Mouse (Mus musculus) intestine, embryonic 16.5 days (tissue): ENCODE results near the gene Pcdh9. TPM values are rescaled to one million over a fixed set of nuclear protein-coding genes. Genes with fewer than 3 reads are reported as not detected.
"Not testable (repeated sequence)": the region's sequence is repeated elsewhere in the genome, so short reads cannot be mapped to it uniquely, and the experiment has no call there.

ENCODE experiments used
- ATAC-seq: fragments of 200-750 bp; cut with Nextera tagmentation; 2 replicates; pipeline ENCODE4 v1.8.0; 2017; ENCODE audit warnings: moderate TSS enrichment, moderate library complexity
- H3K27ac ChIP-seq: fragments of 300-500 bp; sonication (generic); 2 replicates; pipeline ENCODE4 v1.5.1; 2014; ENCODE audit warnings: mild to moderate bottlenecking, low read length
- H3K27me3 ChIP-seq: fragments of 300-500 bp; sonication (generic); replicated peaks from 2 replicates; pipeline ENCODE4 v1.6.1; 2014; ENCODE audit warnings: low read length, control low read depth, mixed read lengths; ENCODE audit not compliant: control insufficient read depth, insufficient read depth
- H3K36me3 ChIP-seq: fragments of 300-500 bp; sonication (generic); 2 replicates; pipeline ENCODE4 v1.6.1; 2014; ENCODE audit warnings: low read length, control low read depth; ENCODE audit not compliant: control insufficient read depth, insufficient read depth
- H3K4me1 ChIP-seq: fragments of 300-500 bp; sonication (generic); 2 replicates; pipeline ENCODE4 v1.6.1; 2014; ENCODE audit warnings: low read length, control low read depth, mixed read lengths; ENCODE audit not compliant: control insufficient read depth, insufficient read depth
- H3K4me2 ChIP-seq: fragments of 300-500 bp; sonication (generic); 2 replicates; pipeline ENCODE4 v1.6.1; 2014; ENCODE audit warnings: low read depth, low read length, control low read depth
- H3K4me3 ChIP-seq: fragments of 300-500 bp; sonication (generic); 2 replicates; pipeline ENCODE4 v1.5.1; 2014; ENCODE audit warnings: mild to moderate bottlenecking, low read length
- H3K9ac ChIP-seq: fragments of 300-500 bp; sonication (generic); 2 replicates; pipeline ENCODE4 v1.6.1; 2014; ENCODE audit warnings: low read depth, low read length
- H3K9me3 ChIP-seq: fragments of 300-500 bp; sonication (generic); 2 replicates; pipeline ENCODE4 v1.6.1; 2016; ENCODE audit warnings: low read length, control low read depth; ENCODE audit not compliant: control insufficient read depth
- WGBS: fragments of 180-500 bp; shearing (Covaris S2); extraction: QIAGEN DNeasy Blood & Tissue Kit; methylation state at CpG from one replicate; pipeline ENCODE4 v1.1.7; 2014; 5-methylcytosine and 5-hydroxymethylcytosine counted together
- polyA plus RNA-seq: library from polyadenylated mRNA; unstranded; fragments of >200 nt; fragmentation: Nextera tagmentation; extraction: Ambion mirVana; gene quantifications from 2 replicates; pipeline ENCODE4 v1.2.1, GENCODE M21; 2015

Pcdh9 gene
- polyA plus RNA-seq, 1 experiment from 2014 or later, result 14.6 TPM

GRCm38 (mm10) chr14:93233599-93233998, 656.9 kb downstream of the Pcdh9 start:
- H3K27me3 ChIP-seq, result no peaks in the 10 kb centered on the region
- no peak overlapping the region for H3K27ac ChIP-seq
- H3K4me3 ChIP-seq, result no peak overlapping the region
- no peaks in the 10 kb centered on the region for H3K9me3 ChIP-seq
- H3K4me1 ChIP-seq, result no peaks in the 10 kb centered on the region
- H3K36me3 ChIP-seq, result no peaks in the 10 kb centered on the region
- ATAC-seq, result no peak
- no peak overlapping the region for H3K9ac ChIP-seq
- no peak overlapping the region for H3K4me2 ChIP-seq
- WGBS, result 57% methylated on average over 6 of the region's 6 CpGs

DNA sequence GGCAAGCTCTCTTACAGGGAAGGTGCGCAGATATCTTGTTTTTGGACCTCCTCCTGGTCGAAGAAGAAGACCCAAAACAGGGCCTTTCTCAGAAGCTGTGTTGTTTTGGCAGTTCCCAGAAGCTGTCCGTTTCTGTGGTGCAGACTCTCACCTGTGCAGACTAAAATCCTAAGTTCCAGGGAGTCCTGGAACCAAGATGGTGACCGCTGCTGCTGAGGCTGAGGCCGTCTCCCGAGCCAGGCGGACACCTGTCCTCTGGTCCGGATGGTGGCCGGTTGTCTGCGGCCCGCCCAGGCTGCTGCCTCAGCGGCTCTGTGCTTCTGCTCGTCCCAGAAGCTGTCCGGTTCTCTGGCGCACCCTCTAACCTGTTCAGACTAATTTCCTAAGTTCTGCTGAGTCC, 675.6 kb downstream of the Pcdh9 start:
- not testable (repeated sequence) for ATAC-seq, H3K4me1 ChIP-seq, H3K27me3 ChIP-seq, H3K9me3 ChIP-seq, H3K27ac ChIP-seq, H3K4me2 ChIP-seq, H3K4me3 ChIP-seq, H3K9ac ChIP-seq, H3K36me3 ChIP-seq
- 96% methylated on average over 5 of the region's 15 CpGs for WGBS

DNA sequence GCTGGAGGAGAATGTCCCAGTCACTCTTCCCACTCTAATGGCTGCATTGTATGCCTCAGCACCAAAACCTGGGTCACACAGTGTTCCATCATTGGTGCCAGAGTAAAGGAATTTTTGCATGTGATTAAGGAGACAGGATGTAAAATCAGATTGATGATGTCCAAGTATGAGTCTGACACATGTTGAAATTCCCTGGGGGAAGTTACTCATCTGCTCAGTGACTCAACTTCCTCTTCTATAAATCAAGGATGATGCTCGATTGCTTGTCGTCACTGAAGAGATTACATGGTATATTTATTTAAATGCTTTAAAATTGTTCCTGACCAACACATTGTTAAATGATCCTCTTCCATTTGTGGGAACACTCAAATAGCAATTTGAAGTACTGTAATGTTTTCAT, 690.7 kb downstream of the Pcdh9 start:
- Histone ChIP-seq H3K27ac (no peak overlapping the region), H3K4me1 (no peaks in the 10 kb centered on the region), H3K9ac (no peak overlapping the region), H3K36me3 (no peaks in the 10 kb centered on the region), H3K4me2 (no peak overlapping the region), H3K27me3 (no peaks in the 10 kb centered on the region), H3K4me3 (no peak overlapping the region), H3K9me3 (no peaks in the 10 kb centered on the region)
- WGBS, result 55% methylated on average over 2 of the region's 2 CpGs
- ATAC-seq, result no peak

- ATAC-seq, result no peak
- WGBS, result 89% methylated on average over 9 of the region's 9 CpGs
These were observed 707.6 kb downstream of the Pcdh9 start for GRCm38 (mm10) chr14:93182606-93183491.

GRCm38 (mm10) chr14:93169201-93169600, 721.3 kb downstream of the Pcdh9 start:
- no peak overlapping the region for H3K9ac ChIP-seq
- no peak for ATAC-seq
- H3K36me3 ChIP-seq, result no peaks in the 10 kb centered on the region
- H3K4me3 ChIP-seq, result no peak overlapping the region
- no peaks in the 10 kb centered on the region for H3K9me3 ChIP-seq
- H3K27ac ChIP-seq, result no peak overlapping the region
- no peak overlapping the region for H3K4me2 ChIP-seq
- no peaks in the 10 kb centered on the region for H3K27me3 ChIP-seq
- no peaks in the 10 kb centered on the region for H3K4me1 ChIP-seq

More at GRCm38 (mm10) chr14:93182606-93183491, 707.6 kb downstream of the Pcdh9 start:
- H3K27ac ChIP-seq, result no peak overlapping the region
- no peaks in the 10 kb centered on the region for H3K4me1 ChIP-seq
- no peak overlapping the region for H3K9ac ChIP-seq
- no peak overlapping the region for H3K4me3 ChIP-seq
- H3K36me3 ChIP-seq, result no peaks in the 10 kb centered on the region
- no peak overlapping the region for H3K4me2 ChIP-seq
- no peaks in the 10 kb centered on the region for H3K27me3 ChIP-seq
- H3K9me3 ChIP-seq, result no peaks in the 10 kb centered on the region

- Histone ChIP-seq H3K27me3 (no peaks in the 10 kb centered on the region), H3K9me3 (no peaks in the 10 kb centered on the region), H3K9ac (no peak overlapping the region), H3K4me2 (no peak overlapping the region), H3K4me1 (no peaks in the 10 kb centered on the region), H3K27ac (no peak overlapping the region), H3K4me3 (no peak overlapping the region), H3K36me3 (no peaks in the 10 kb centered on the region)
- WGBS, result 63% methylated on average over 2 of the region's 2 CpGs
- no peak for ATAC-seq
These were observed 722.1 kb downstream of the Pcdh9 start for GRCm38 (mm10) chr14:93168367-93168766.

DNA sequence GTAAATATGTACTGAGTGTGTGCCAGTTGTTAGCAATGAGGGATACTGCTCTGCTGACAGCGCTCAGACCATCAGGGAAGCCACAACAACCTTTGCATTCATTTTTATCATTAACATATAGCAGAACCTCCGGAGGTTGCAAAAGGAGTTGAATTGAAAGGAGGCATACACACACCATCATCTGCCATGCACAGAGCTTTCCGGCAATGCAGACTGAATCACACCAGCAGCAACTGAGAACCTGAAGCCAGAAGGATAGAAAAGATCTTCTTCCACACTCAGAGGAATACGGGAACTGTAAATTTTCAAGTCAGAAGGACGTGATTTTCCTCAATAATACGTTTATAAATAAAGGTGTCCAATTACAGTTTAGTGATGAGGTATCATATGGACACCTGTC, 747.1 kb downstream of the Pcdh9 start:
- Histone ChIP-seq H3K9me3 (no peaks in the 10 kb centered on the region), H3K4me1 (no peaks in the 10 kb centered on the region), H3K27me3 (no peaks in the 10 kb centered on the region), H3K36me3 (no peaks in the 10 kb centered on the region), H3K4me2 (no peak overlapping the region), H3K4me3 (no peak overlapping the region), H3K27ac (no peak overlapping the region), H3K9ac (no peak overlapping the region)
- WGBS, result 86% methylated on average over 6 of the region's 6 CpGs
- no peak for ATAC-seq

DNA sequence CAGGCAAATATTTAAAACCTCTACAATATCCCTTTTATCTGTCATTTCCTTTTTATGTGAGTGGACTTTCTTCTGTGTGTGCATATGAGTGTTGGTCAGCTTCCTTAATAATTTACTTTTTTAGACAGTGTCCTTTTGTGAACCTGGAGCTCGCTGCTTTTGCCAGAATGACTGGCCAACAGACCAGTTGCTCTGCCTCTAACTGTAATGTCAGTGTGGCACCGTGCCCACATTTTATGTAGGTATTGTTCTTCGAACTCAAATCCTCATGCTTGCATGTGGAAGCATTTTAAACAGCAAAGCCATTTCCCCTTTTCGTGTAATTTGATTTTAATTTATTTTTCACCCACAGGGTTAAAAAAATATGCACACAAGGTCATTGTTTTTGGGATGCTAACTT, 748.4 kb downstream of the Pcdh9 start:
- H3K4me2 ChIP-seq, result no peak overlapping the region
- WGBS, result 81% methylated on average over 4 of the region's 4 CpGs
- H3K9me3 ChIP-seq, result no peaks in the 10 kb centered on the region
- H3K4me1 ChIP-seq, result no peaks in the 10 kb centered on the region
- H3K36me3 ChIP-seq, result no peaks in the 10 kb centered on the region
- no peak for ATAC-seq
- no peak overlapping the region for H3K27ac ChIP-seq
- no peak overlapping the region for H3K4me3 ChIP-seq
- no peaks in the 10 kb centered on the region for H3K27me3 ChIP-seq
- H3K9ac ChIP-seq, result no peak overlapping the region

- H3K9me3 ChIP-seq, result no peaks in the 10 kb centered on the region
- H3K4me2 ChIP-seq, result no peak overlapping the region
- ATAC-seq, result no peak
- no peaks in the 10 kb centered on the region for H3K36me3 ChIP-seq
- no peak overlapping the region for H3K9ac ChIP-seq
- H3K27ac ChIP-seq, result no peak overlapping the region
- no peaks in the 10 kb centered on the region for H3K4me1 ChIP-seq
- 88% methylated on average over 3 of the region's 3 CpGs for WGBS
- H3K4me3 ChIP-seq, result no peak overlapping the region
- no peaks in the 10 kb centered on the region for H3K27me3 ChIP-seq
These were observed 763.5 kb downstream of the Pcdh9 start for GRCm38 (mm10) chr14:93126993-93127392.

DNA sequence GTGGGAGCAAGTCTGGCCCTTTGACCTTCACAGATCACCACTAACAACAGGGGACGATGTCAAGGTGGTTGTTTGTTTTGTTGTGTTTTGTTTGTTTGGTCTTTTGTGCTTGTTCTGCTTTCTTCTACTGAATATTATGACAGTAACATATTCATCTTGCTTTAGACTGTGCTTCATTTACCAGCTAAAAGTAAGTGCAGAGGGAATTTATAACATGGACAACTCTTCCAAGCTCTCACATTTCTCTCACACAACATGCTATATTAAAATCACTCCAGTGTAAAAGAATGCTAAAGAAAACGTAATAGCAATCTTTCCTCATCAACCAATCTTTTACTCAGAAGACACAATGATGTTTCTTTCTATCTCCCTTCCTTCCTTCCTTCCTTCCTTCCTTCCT, 787.7 kb downstream of the Pcdh9 start:
- Histone ChIP-seq H3K36me3 (no peaks in the 10 kb centered on the region), H3K27me3 (no peaks in the 10 kb centered on the region), H3K4me3 (no peak overlapping the region), H3K9ac (no peak overlapping the region), H3K9me3 (no peaks in the 10 kb centered on the region), H3K4me1 (no peaks in the 10 kb centered on the region), H3K27ac (no peak overlapping the region), H3K4me2 (no peak overlapping the region)
- no peak for ATAC-seq
- 72% methylated on average over 2 of the region's 2 CpGs for WGBS
